Mouse (Mus musculus) cerebellum, postnatal 14 days (tissue): ENCODE measurements at regions not wholly inside any gene's neighbourhood (a gene's known extent, or its start where the extent isn't known, plus 50 kb on each side); places are given as distances from the start of the nearest gene placed in this dataset.

Experiments
- DNase-seq, 2 experiments: peaks; one replicate each; pipeline ENCODE4 v3.0.0; 2021; ENCODE audit warnings: mixed read lengths in 2 of 2

- peak; percentile 51 to 54 for DNase-seq
Observed at GRCm38 (mm10) chr5:118502991-118503390, 57.5 kb upstream of the Med13l start.

GRCm38 (mm10) chr5:118504170-118504569, 56.3 kb upstream of the Med13l start:
- DNase-seq, result peak in 1 of 2 experiments; percentile 28

GRCm38 (mm10) chr5:118504926-118505325, 55.6 kb upstream of the Med13l start:
- no peak for DNase-seq

GRCm38 (mm10) chr5:118509871-118510270, 50.6 kb upstream of the Med13l start:
- no peak for DNase-seq
